Mouse (Mus musculus) T-helper 17 cell (primary cell): ENCODE measurements around the gene Rasgrf1.

Source experiments
- in situ Hi-C, 2 experiments: fragments of 300-600 bp; cut with MboI, MseI; formaldehyde crosslinking; loops; 1 replicate in 1 of 2; 2 replicates in 1 of 2; pipeline ENCODE4 v1.15.1; 2025; ENCODE audit warnings: high pct_unique_total_duplicates in 2 of 2

Rasgrf1 gene

GRCm38 (mm10) chr9:89902813-89903212 is 6.9 kb upstream of the Rasgrf1 start:
- in situ Hi-C loops, result no loop called here

DNA sequence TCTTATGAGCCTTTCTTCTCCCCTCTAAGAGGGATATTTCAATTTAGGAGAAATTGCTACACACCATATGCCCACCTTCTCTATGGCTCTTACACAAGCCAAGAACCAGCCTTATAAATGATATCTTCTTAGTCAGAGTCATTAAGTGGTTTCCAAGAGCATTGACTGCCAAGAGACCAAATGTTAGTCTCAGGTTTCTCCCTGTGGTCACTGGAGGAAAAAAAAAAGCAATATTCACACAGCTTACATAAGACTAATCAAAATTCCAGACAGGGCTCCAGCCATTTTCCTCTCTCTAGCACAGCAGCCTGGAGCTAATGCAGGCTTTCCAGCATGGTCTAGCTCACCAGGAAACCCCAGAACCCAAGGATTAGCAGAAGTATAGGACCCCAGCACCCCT is 3.1 kb upstream of the Rasgrf1 start:
- in situ Hi-C loops, result no loop called here

GRCm38 (mm10) chr9:89907941-89908340 is 1.8 kb upstream of the Rasgrf1 start:
- in situ Hi-C loops, result no loop called here

DNA sequence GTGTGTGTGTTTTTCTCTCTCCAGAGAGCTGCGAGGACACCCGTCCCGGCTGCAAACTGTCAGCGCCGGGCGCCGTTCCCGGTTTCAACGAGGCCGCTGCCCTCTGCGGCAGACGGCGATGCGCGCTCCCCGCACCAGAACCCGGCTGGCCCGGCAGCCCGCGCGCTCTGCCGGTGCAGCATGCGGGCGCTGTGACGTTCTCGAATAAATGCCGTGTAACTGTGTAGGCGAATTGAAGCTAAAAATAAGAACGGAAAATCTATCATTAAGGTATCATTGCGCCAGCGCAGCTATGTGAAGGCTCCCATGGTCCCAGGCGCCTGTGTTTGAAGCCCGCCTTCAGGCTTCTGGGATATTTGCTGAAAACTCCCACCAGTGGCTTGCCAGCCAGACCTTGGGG is 1.1 kb upstream of the Rasgrf1 start:
- in situ Hi-C loops, result no loop called here

DNA sequence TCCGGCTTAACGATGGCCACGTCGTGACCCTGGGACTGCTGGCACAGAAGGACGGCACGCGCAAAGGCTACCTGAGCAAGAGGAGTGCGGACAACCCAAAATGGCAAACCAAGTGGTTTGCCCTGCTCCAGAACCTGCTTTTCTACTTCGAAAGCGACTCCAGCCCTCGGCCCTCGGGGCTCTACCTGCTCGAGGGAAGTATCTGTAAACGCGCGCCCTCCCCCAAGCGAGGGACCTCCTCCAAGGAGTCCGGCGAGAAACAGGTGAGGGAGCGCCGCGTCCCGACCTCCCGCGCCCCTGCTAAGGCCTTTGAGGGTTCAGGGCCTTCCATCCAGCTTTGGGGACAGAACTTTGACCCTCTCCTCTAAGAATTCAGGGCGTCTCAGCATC is 298 bp downstream of the Rasgrf1 start:
- in situ Hi-C loops, result loop anchor here in 1 of 2 experiments (10.0 kb wide), 1 partner anchor 1925 kb away; no protein-coding TSS in a partner anchor

- in situ Hi-C loops, result loop anchor here in 1 of 2 experiments (10.0 kb wide), 1 partner anchor 1926 kb away; no protein-coding TSS in a partner anchor
Measured at GRCm38 (mm10) chr9:89910741-89911444, 1.2 kb downstream of the Rasgrf1 start.

GRCm38 (mm10) chr9:89911891-89912549 is 2.3 kb downstream of the Rasgrf1 start:
- in situ Hi-C loops, result loop anchor here in 1 of 2 experiments (10.0 kb wide), 1 partner anchor 1927 kb away; no protein-coding TSS in a partner anchor

- in situ Hi-C loops, result loop anchor here in 1 of 2 experiments (10.0 kb wide), 1 partner anchor 1928 kb away; no protein-coding TSS in a partner anchor
Measured at GRCm38 (mm10) chr9:89913135-89913534, 3.4 kb downstream of the Rasgrf1 start.

DNA sequence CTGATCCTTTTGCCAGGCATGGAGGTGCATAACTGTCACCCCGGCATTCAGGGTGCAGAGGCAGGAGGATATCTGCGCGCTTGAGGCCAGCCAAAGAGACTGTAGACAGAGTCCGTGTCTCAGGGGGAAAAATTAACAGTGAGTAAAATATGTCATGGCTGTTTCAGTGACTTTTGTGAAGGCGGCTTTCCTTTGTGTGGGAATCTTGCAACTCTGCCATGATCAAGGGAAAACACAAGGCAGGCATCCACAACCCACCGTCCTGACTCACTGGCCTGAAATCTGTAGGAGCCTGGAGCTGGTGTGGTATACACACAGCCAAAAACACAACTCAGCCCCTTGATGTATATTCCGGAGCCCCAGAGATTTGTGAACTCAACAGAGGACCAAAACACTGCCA is 6.8 kb downstream of the Rasgrf1 start:
- in situ Hi-C loops, result loop anchor here in 1 of 2 experiments (10.0 kb wide), 1 partner anchor 1932 kb away; no protein-coding TSS in a partner anchor

DNA sequence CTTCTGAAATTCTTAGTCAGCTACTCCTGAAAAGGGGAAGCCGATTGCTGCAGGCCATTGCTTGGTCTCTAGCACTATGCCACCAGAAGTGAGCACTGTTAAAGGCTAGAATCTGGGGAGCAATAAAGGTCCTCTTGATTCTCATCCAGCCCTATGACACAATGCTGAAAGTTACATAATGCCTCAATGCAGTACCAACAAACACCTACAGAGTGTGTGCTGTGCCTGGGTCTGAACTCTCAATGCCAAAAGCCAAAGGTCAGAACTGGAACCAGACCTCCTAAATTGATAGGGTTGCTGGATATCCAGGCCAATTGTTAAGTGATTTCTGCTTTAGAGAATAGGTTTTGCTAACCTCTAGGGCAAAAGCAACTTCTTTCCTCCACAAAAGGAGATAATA is 7.7 kb downstream of the Rasgrf1 start:
- in situ Hi-C loops, result loop anchor here in 1 of 2 experiments (10.0 kb wide), 1 partner anchor 1933 kb away; no protein-coding TSS in a partner anchor

- in situ Hi-C loops, result loop anchor here in 1 of 2 experiments (10.0 kb wide), 1 partner anchor 1934 kb away; no protein-coding TSS in a partner anchor
Measured at GRCm38 (mm10) chr9:89918832-89919231, 9.1 kb downstream of the Rasgrf1 start.

DNA sequence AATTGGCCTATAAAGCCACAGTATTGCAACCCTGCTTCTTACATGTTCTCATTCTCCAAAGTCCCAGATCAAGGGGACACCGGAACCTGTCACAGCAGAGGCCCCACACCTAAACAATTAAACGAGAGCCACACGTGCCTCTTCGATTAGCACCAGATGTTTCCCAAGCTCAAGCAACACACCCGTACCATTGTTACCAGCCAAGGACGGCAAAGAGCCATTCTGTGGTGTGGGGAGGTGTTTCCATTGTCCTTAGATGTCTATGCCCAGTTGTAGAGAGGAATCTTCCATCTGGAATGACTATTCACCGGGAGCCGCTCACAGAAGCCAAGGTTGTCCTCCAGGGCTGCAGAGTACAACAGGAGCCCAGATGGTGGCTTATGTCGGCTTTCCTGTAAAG is 11.4 kb downstream of the Rasgrf1 start:
- in situ Hi-C loops, result no loop called here

GRCm38 (mm10) chr9:89922666-89923065 is 13.0 kb downstream of the Rasgrf1 start:
- in situ Hi-C loops, result no loop called here

DNA sequence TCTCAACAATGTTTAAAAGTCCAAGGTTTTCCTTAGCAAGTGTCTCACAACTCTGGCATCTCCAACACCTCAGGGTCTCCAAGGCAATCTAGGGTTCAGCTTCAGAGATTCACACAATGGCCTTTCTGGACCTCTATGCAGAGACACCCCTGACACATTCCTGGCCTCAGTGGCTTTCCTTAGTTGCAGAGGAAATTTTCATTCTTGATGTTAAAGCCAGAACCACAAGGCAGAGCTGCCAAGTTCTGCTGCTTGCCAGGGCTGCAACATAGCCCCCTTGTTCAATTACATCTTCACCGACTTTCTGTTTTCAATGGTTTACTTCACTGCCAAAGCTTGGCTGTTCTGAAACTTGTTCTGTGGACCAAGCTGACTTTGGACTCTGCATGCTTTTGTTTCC is 15.1 kb downstream of the Rasgrf1 start:
- in situ Hi-C loops, result no loop called here

GRCm38 (mm10) chr9:89928497-89928896 is 18.8 kb downstream of the Rasgrf1 start:
- in situ Hi-C loops, result no loop called here

DNA sequence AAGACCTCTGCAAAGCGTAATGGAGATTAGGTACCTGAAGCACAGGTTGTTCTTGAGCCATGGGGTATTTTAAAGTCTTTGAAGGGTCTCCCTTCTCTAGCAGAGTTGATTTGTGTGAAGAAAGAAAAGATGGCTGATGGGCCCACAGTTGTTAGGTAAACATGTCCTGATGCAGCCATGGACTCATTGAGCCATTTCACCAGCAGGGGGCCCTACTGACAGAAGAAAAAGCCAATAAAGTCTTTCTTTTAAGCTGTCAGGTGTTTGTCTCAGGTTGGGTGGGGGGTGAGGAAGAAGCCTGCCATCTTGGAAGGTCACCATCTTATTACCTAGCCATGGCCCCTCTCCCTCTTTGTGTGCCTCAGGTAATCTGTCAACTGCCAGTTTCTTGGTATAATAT is 30.7 kb downstream of the Rasgrf1 start:
- in situ Hi-C loops, result no loop called here

DNA sequence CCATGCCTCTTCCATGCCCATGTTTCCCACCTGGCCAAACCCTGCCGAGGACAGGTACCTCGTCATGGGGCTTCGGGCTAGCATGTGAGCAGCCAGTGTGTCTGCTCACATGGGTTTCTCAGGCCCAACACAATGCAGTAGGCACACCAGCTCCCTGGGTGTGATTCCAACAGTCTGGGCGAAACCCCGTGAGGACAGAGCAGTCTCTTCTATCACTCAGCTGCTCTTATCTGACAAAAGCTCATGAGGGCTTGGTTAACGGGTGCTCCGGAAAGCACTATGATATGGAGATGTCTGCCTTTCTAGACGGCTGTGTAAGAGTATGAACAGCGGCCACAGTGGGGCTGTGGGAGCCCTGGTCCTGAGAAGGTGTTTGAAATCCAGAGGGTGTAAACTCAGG is 37.1 kb downstream of the Rasgrf1 start:
- in situ Hi-C loops, result no loop called here

- in situ Hi-C loops, result no loop called here
Measured at GRCm38 (mm10) chr9:89948602-89949001, 38.9 kb downstream of the Rasgrf1 start.

DNA sequence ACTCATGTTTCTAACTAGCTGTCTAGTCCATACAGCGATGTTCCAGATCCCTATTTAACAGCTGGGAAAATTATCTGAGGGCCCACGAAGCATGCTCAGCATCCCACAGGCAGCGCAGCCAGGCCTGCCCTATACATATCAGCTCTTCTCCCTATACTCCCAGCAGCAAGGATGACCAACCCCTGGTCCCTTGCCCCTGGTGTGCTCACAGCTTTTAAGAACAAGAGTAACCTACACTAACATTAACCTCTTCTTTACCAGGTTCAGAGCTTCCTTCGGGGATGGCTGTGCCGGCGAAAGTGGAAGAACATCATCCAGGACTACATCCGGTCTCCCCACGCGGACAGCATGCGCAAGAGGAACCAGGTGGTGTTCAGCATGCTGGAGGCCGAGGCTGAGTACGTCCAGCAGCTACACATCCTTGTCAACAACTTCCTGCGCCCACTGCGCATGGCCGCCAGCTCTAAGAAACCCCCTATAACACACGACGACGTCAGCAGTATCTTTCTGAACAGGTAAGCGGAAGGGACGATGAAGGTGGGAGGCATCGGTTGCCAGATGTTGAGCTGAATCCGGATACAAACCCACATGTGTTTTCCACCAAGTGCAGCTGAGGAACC is 44.0 kb downstream of the Rasgrf1 start:
- in situ Hi-C loops, result no loop called here

DNA sequence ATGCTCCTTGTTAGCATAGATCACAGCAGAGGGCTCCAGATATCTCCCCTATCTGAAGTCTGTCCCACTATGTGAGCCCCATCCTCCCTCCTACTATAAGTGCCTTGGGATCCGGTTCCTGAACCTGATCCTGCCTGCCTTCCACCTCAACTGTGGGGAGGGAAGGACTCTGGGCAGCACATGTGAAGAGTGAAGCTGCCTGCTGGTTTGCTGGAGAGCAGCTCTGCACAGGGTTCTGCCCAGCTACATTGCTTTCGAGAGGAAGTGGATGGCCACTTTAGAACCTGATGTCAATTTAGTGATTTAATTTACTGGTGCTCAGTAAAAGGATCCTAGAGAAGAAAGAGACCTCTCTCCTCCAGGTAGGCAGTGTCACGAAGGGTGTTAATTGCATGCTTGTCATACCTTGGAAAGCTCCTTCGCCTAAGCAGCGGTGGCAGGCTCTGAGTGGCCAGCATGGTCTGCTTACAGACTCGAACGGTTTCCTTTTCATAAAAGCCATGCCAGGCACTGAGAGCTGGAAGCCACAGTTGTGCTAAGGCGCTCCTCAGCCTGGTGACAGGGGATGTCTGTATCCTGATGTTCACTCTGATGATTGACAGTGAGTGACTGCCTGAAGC is 45.3 kb downstream of the Rasgrf1 start:
- in situ Hi-C loops, result no loop called here

GRCm38 (mm10) chr9:89958959-89959358 is 49.3 kb downstream of the Rasgrf1 start:
- in situ Hi-C loops, result no loop called here

GRCm38 (mm10) chr9:89964091-89964490 is 54.4 kb downstream of the Rasgrf1 start:
- in situ Hi-C loops, result no loop called here
